Mouse (Mus musculus) midbrain, embryonic 16.5 days (tissue): ENCODE results near the gene Fam129c. TPM values are rescaled to one million over a fixed set of nuclear protein-coding genes. Genes with fewer than 3 reads are reported as not detected.

Experiments used
- ATAC-seq: fragments of 200-750 bp; cut with Nextera tagmentation; 2 replicates; pipeline ENCODE4 v1.8.0; 2017; ENCODE audit warnings: moderate TSS enrichment
- H3K27ac ChIP-seq: fragments of 300-500 bp; sonication (generic); 2 replicates; pipeline ENCODE4 v1.5.1; 2014; ENCODE audit warnings: mild to moderate bottlenecking, low read length, mixed read lengths
- H3K27me3 ChIP-seq: fragments of 300-500 bp; sonication (generic); 2 replicates; pipeline ENCODE4 v1.6.1; 2014; ENCODE audit warnings: low read depth, low read length, mixed read lengths; ENCODE audit not compliant: control insufficient read depth, insufficient read depth
- H3K36me3 ChIP-seq: fragments of 300-500 bp; sonication (generic); 2 replicates; pipeline ENCODE4 v1.6.1; 2014; ENCODE audit warnings: mild to moderate bottlenecking, low read length, moderate library complexity, mixed read lengths; ENCODE audit not compliant: control insufficient read depth, insufficient read depth
- H3K4me1 ChIP-seq: fragments of 300-500 bp; sonication (generic); 2 replicates; pipeline ENCODE4 v1.6.1; 2014; ENCODE audit warnings: mild to moderate bottlenecking, low read length, mixed read lengths; ENCODE audit not compliant: control insufficient read depth, insufficient read depth
- H3K4me2 ChIP-seq: fragments of 300-500 bp; sonication (generic); 2 replicates; pipeline ENCODE4 v1.6.1; 2014; ENCODE audit warnings: mild to moderate bottlenecking, low read length, mixed read lengths
- H3K4me3 ChIP-seq: fragments of 300-500 bp; sonication (generic); 2 replicates; pipeline ENCODE4 v1.5.1; 2014; ENCODE audit warnings: low read depth, mild to moderate bottlenecking, low read length, moderate library complexity, mixed read lengths
- H3K9ac ChIP-seq: fragments of 300-500 bp; sonication (generic); 2 replicates; pipeline ENCODE4 v1.6.1; 2014; ENCODE audit warnings: low read depth, low read length, mixed read lengths
- H3K9me3 ChIP-seq: fragments of 300-500 bp; sonication (generic); replicated peaks from 2 replicates; pipeline ENCODE4 v1.6.1; 2014; ENCODE audit warnings: mild to moderate bottlenecking, low read length, mixed read lengths; ENCODE audit not compliant: control insufficient read depth, poor library complexity, severe bottlenecking
- WGBS: fragments of 180-500 bp; shearing (Covaris S2); extraction: QIAGEN DNeasy Blood & Tissue Kit; methylation state at CpG from one replicate; pipeline ENCODE4 v1.1.7; 2014; 5-methylcytosine and 5-hydroxymethylcytosine counted together
- polyA plus RNA-seq: library from polyadenylated mRNA; unstranded; fragments of >200 nt; fragmentation: Nextera tagmentation; extraction: Ambion mirVana; gene quantifications from 2 replicates; pipeline ENCODE4 v1.2.1, GENCODE M21; 2015

The Fam129c gene
- polyA plus RNA-seq, 1 experiment from 2014 or later, result 6.4 TPM

- 0 out of 2 replicates have a peak, but pooled peaks have one; percentile 2 for ATAC-seq
- H3K27me3 ChIP-seq, result peaks cover 11% of the 10 kb centered on the region
- no peaks in the 10 kb centered on the region for H3K9me3 ChIP-seq
- no peaks in the 10 kb centered on the region for H3K36me3 ChIP-seq
- H3K4me1 ChIP-seq, result peaks cover 16% of the 10 kb centered on the region
- WGBS, result 9% methylated on average over 27 of the region's 27 CpGs
- no peak overlapping the region for H3K9ac ChIP-seq
- no peak overlapping the region for H3K4me3 ChIP-seq
- H3K27ac ChIP-seq, result no peak overlapping the region
- H3K4me2 ChIP-seq, result peak overlapping the region; percentile 36; the same call in 1 of the 2 replicates
Measured at GRCm38 (mm10) chr8:71595862-71596261, 1.6 kb upstream of the Fam129c start.

GRCm38 (mm10) chr8:71596384-71596783 is 1.1 kb upstream of the Fam129c start:
- no peak overlapping the region for H3K27ac ChIP-seq

GRCm38 (mm10) chr8:71596798-71597197 is 650 bp upstream of the Fam129c start:
- Histone ChIP-seq H3K27me3 (peaks cover 12% of the 10 kb centered on the region), H3K4me1 (peaks cover 12% of the 10 kb centered on the region), H3K4me3 (no peak overlapping the region), H3K27ac (no peak overlapping the region), H3K9me3 (no peaks in the 10 kb centered on the region), H3K36me3 (no peaks in the 10 kb centered on the region), H3K9ac (no peak overlapping the region), H3K4me2 (no peak overlapping the region)
- no peak for ATAC-seq
- 86% methylated on average over 4 of the region's 4 CpGs for WGBS

More at GRCm38 (mm10) chr8:71596384-71596783, 1.1 kb upstream of the Fam129c start:
- 62% methylated on average over 6 of the region's 6 CpGs for WGBS
- Histone ChIP-seq H3K4me2 (no peak overlapping the region), H3K36me3 (no peaks in the 10 kb centered on the region), H3K9ac (no peak overlapping the region), H3K4me1 (peaks cover 12% of the 10 kb centered on the region), H3K4me3 (no peak overlapping the region), H3K27me3 (peaks cover 12% of the 10 kb centered on the region), H3K9me3 (no peaks in the 10 kb centered on the region)
- ATAC-seq, result no peak

GRCm38 (mm10) chr8:71598375-71598774 is 927 bp downstream of the Fam129c start:
- Histone ChIP-seq H3K27ac (no peak overlapping the region), H3K27me3 (peaks cover 28% of the 10 kb centered on the region), H3K9me3 (no peaks in the 10 kb centered on the region), H3K4me3 (no peak overlapping the region), H3K4me1 (peaks cover 13% of the 10 kb centered on the region; the same call in 1 of the 2 replicates), H3K4me2 (no peak overlapping the region), H3K9ac (no peak overlapping the region), H3K36me3 (no peaks in the 10 kb centered on the region)
- ATAC-seq, result no peak

GRCm38 (mm10) chr8:71598841-71599240 is 1.4 kb downstream of the Fam129c start:
- 91% methylated on average over 5 of the region's 5 CpGs for WGBS
- Histone ChIP-seq H3K36me3 (no peaks in the 10 kb centered on the region), H3K4me1 (peaks cover 9% of the 10 kb centered on the region; the same call in 1 of the 2 replicates), H3K9ac (no peak overlapping the region), H3K27ac (no peak overlapping the region), H3K9me3 (no peaks in the 10 kb centered on the region), H3K4me2 (no peak overlapping the region), H3K27me3 (peaks cover 31% of the 10 kb centered on the region), H3K4me3 (no peak overlapping the region)
- no peak for ATAC-seq

GRCm38 (mm10) chr8:71601939-71602665 is 4.7 kb downstream of the Fam129c start:
- Histone ChIP-seq H3K4me2 (peak overlapping the region; percentile 52), H3K4me3 (peak overlapping the region; percentile 38), H3K36me3 (no peaks in the 10 kb centered on the region), H3K9me3 (no peaks in the 10 kb centered on the region), H3K9ac (peak overlapping the region; percentile 57), H3K27me3 (peaks cover 38% of the 10 kb centered on the region), H3K27ac (peak overlapping the region; percentile 17; the same call in 1 of the 2 replicates), H3K4me1 (peaks cover 9% of the 10 kb centered on the region; the same call in 1 of the 2 replicates)
- WGBS, result 3% methylated on average over 65 of the region's 65 CpGs
- ATAC-seq, result peak; percentile 1; the same call in 1 of the 2 replicates

GRCm38 (mm10) chr8:71602666-71603334 is 5.4 kb downstream of the Fam129c start:
- peaks cover 9% of the 10 kb centered on the region; the same call in 1 of the 2 replicates for H3K4me1 ChIP-seq
- peak; percentile 76 for ATAC-seq
- peak overlapping the region; percentile 52 for H3K4me2 ChIP-seq
- no peaks in the 10 kb centered on the region for H3K9me3 ChIP-seq
- H3K9ac ChIP-seq, result peak overlapping the region; percentile 57
- WGBS, result under 1% methylated on average over 32 of the region's 32 CpGs
- peaks cover 38% of the 10 kb centered on the region for H3K27me3 ChIP-seq
- peak overlapping the region; percentile 38 for H3K4me3 ChIP-seq
- H3K27ac ChIP-seq, result peak overlapping the region; percentile 17; the same call in 1 of the 2 replicates
- no peaks in the 10 kb centered on the region for H3K36me3 ChIP-seq

- H3K9ac ChIP-seq, result no peak overlapping the region
- H3K27me3 ChIP-seq, result peaks cover 38% of the 10 kb centered on the region
- H3K27ac ChIP-seq, result no peak overlapping the region
- no peak overlapping the region for H3K4me3 ChIP-seq
- no peak overlapping the region for H3K4me2 ChIP-seq
- no peaks in the 10 kb centered on the region for H3K36me3 ChIP-seq
- ATAC-seq, result no peak
- H3K9me3 ChIP-seq, result no peaks in the 10 kb centered on the region
- peaks cover 9% of the 10 kb centered on the region; the same call in 1 of the 2 replicates for H3K4me1 ChIP-seq
- WGBS, result 53% methylated on average over 7 of the region's 7 CpGs
Measured at GRCm38 (mm10) chr8:71604021-71604420, 6.6 kb downstream of the Fam129c start.
